Mouse (Mus musculus) hindbrain, postnatal 0 days (tissue): Measurements from ENCODE around the gene Zg16. TPM values are rescaled to one million over a fixed set of nuclear protein-coding genes. Genes with fewer than 3 reads are reported as not detected.

Experiments
- ATAC-seq: fragments of 200-750 bp; cut with Nextera tagmentation; 2 replicates; pipeline ENCODE4 v1.8.0; 2017; ENCODE audit warnings: mild to moderate bottlenecking, moderate TSS enrichment, moderate library complexity
- DNase-seq: peaks from one replicate; pipeline ENCODE4 v3.0.0-alpha.2; 2015; ENCODE audit warnings: low spot score
- H3K27ac ChIP-seq: fragments of 300-500 bp; sonication (generic); 2 replicates; pipeline ENCODE4 v1.5.1; 2014; ENCODE audit warnings: mild to moderate bottlenecking
- H3K27me3 ChIP-seq: fragments of 300-500 bp; sonication (generic); 2 replicates; pipeline ENCODE4 v1.6.1; 2014; ENCODE audit warnings: low read length, mixed read lengths; ENCODE audit not compliant: insufficient read depth
- H3K36me3 ChIP-seq: fragments of 300-500 bp; sonication (generic); 2 replicates; pipeline ENCODE4 v1.6.1; 2014; ENCODE audit warnings: low read length, mixed read lengths; ENCODE audit not compliant: insufficient read depth
- H3K4me1 ChIP-seq: fragments of 300-500 bp; sonication (generic); 2 replicates; pipeline ENCODE4 v1.6.1; 2014; ENCODE audit warnings: antibody characterized with exemption, low read length, mixed read lengths; ENCODE audit not compliant: insufficient read depth
- H3K4me2 ChIP-seq: fragments of 300-500 bp; sonication (generic); 2 replicates; pipeline ENCODE4 v1.6.1; 2014; ENCODE audit warnings: low read depth, mild to moderate bottlenecking, low read length, moderate library complexity, mixed read lengths
- H3K4me3 ChIP-seq: fragments of 300-500 bp; sonication (generic); 2 replicates; pipeline ENCODE4 v1.5.1; 2014; ENCODE audit warnings: low read length
- H3K9ac ChIP-seq: fragments of 300-500 bp; sonication (generic); replicated peaks from 2 replicates; pipeline ENCODE4 v1.6.1; 2014; ENCODE audit warnings: mild to moderate bottlenecking, low read length, moderate library complexity, mixed read lengths
- H3K9me3 ChIP-seq: fragments of 300-500 bp; sonication (generic); 2 replicates; pipeline ENCODE4 v1.6.1; 2016; ENCODE audit warnings: low read length, mixed read lengths
- CTCF ChIP-seq: IDR thresholded peaks from 2 replicates; pipeline ENCODE4 v1.5.1; 2016; ENCODE audit warnings: antibody characterized with exemption, control low read depth, low read depth
- WGBS: fragments of 180-500 bp; shearing (Covaris S2); extraction: QIAGEN DNeasy Blood & Tissue Kit; methylation state at CpG from one replicate; pipeline ENCODE4 v1.1.7; 2014; 5-methylcytosine and 5-hydroxymethylcytosine counted together
- polyA plus RNA-seq: library from polyadenylated mRNA; unstranded; fragments of >200 nt; fragmentation: Nextera tagmentation; extraction: Ambion mirVana; gene quantifications from 2 replicates; pipeline ENCODE4 v1.2.1, GENCODE M21; 2015
- total RNA-seq: library from RNA; depleted of rRNA; stranded (reverse); fragments of >200 nt; gene quantifications from 2 replicates; pipeline ENCODE4 v1.2.3, GENCODE M21; 2014

The Zg16 gene
- total and polyA plus RNA-seq, 2 experiments from 2014 or later, result not detected

- H3K4me1 ChIP-seq, result peaks cover 47% of the 10 kb centered on the region
- H3K9me3 ChIP-seq, result no peaks in the 10 kb centered on the region
- H3K27ac ChIP-seq, result peak overlapping the region; percentile 86
- H3K27me3 ChIP-seq, result no peaks in the 10 kb centered on the region
- no peak for ATAC-seq
- WGBS, result 28% methylated on average over 5 of the region's 5 CpGs
- peak overlapping the region; percentile 81 for H3K9ac ChIP-seq
- no peak for TF ChIP-seq CTCF
- H3K4me2 ChIP-seq, result peak overlapping the region; percentile 85
- peak overlapping the region; percentile 59 for H3K4me3 ChIP-seq
- DNase-seq, result no peak
- peaks cover 19% of the 10 kb centered on the region; the same call in 1 of the 2 replicates for H3K36me3 ChIP-seq
These were observed 65.3 kb downstream of the Zg16 start for GRCm38 (mm10) chr7:127021563-127022527.

DNA sequence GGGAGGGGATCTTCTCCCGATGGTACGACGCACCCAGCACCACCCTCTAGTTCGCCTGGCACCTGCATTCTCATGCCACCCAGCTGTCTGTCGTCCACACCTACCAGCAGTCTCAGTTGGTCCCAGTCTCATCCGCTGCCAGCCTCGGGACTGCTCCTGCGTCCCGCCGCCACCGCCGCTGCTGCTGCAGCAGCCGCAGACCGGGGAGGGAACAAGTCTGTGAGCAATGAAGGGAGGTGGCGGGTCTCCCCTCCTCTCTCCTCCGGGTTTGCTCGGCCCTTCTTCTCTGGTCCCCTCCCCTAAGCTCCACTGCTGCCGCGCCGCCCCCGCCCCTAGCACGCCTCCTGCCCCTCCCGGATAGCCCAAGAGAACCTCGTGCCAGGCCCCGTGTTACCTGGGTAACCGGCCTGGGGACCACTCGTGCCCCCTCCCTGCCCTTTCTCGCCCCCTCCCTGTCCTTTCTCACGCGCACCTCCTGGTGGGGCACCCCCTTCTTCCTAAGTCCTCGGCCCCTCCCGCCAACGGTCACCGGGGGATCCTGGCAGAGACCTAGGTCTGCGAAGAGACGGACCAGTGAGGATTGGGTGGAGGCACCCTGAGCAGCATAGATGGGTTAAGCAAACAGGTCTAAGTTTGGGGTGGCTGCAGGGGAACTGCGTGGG is 66.1 kb downstream of the Zg16 start, which contains the start of the genes Gm42742 and Prrt2:
TSS of gene Gm42742 (minus strand) at position 197 of the 662 bp plus-strand sequence.
TSS of gene Prrt2 (minus strand) at position 311 of the 662 bp plus-strand sequence.
- Histone ChIP-seq H3K4me3 (peak within 1 kb of the TSS; percentile 59), H3K9me3 (no peaks in the 10 kb centered on the region), H3K4me1 (peaks cover 48% of the 10 kb centered on the region), H3K27ac (peak within 1 kb of the TSS; percentile 86), H3K4me2 (peak within 1 kb of the TSS; percentile 85), H3K9ac (peak within 1 kb of the TSS; percentile 81), H3K27me3 (no peaks in the 10 kb centered on the region), H3K36me3 (peaks cover 19% of the 10 kb centered on the region; the same call in 1 of the 2 replicates)
- 2% methylated on average over 36 of the region's 37 CpGs for WGBS
- peak; percentile 79 for DNase-seq
- TF ChIP-seq CTCF, result no peak
- peak; percentile 13 for ATAC-seq

GRCm38 (mm10) chr7:127020491-127020890 is 66.6 kb downstream of the Zg16 start:
- no peaks in the 10 kb centered on the region for H3K9me3 ChIP-seq
- TF ChIP-seq CTCF, result no peak
- peak overlapping the region; percentile 85 for H3K4me2 ChIP-seq
- H3K4me1 ChIP-seq, result peaks cover 54% of the 10 kb centered on the region
- no peak for ATAC-seq
- H3K9ac ChIP-seq, result peak overlapping the region; percentile 81
- H3K36me3 ChIP-seq, result peaks cover 20% of the 10 kb centered on the region
- H3K4me3 ChIP-seq, result peak overlapping the region; percentile 59
- no peaks in the 10 kb centered on the region for H3K27me3 ChIP-seq
- no peak for DNase-seq
- H3K27ac ChIP-seq, result peak overlapping the region; percentile 86
- WGBS, result 11% methylated on average over 5 of the region's 5 CpGs

DNA sequence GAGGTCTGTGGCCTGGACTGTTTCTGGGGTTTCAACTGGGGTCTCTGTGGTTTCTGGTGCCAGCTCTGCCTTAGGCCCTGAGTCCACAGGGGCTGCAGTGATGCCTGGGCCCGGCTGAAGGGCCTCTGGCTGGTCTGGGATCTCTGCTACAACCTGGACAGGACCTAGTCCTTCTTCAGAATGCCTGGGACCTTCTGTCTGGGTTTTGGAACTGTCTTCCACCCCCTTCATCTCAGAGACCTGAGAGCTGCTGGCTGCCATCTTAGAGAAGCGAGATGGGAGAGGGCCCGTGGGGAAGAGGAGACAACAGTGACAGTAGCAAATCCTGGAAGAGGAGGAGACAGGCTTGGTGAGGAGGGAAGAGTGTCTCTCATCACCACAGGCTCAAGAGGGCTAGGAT is 67.1 kb downstream of the Zg16 start:
- no peaks in the 10 kb centered on the region for H3K9me3 ChIP-seq
- 45% methylated on average over 3 of the region's 3 CpGs for WGBS
- ATAC-seq (no peak), DNase-seq (peak; percentile 4)
- H3K4me3 ChIP-seq, result peak overlapping the region; percentile 59
- no peak for TF ChIP-seq CTCF
- peaks cover 56% of the 10 kb centered on the region for H3K4me1 ChIP-seq
- H3K36me3 ChIP-seq, result peaks cover 25% of the 10 kb centered on the region
- peak overlapping the region; percentile 81 for H3K9ac ChIP-seq
- no peaks in the 10 kb centered on the region for H3K27me3 ChIP-seq
- peak overlapping the region; percentile 86; the same call in 1 of the 2 replicates for H3K27ac ChIP-seq
- H3K4me2 ChIP-seq, result peak overlapping the region; percentile 85

GRCm38 (mm10) chr7:127019306-127019960 is 67.7 kb downstream of the Zg16 start:
- H3K27ac ChIP-seq, result peak overlapping the region; percentile 86; the same call in 1 of the 2 replicates
- 74% methylated on average over 14 of the region's 14 CpGs for WGBS
- peak overlapping the region; percentile 85 for H3K4me2 ChIP-seq
- H3K4me1 ChIP-seq, result peaks cover 50% of the 10 kb centered on the region
- no peak for TF ChIP-seq CTCF
- peaks cover 26% of the 10 kb centered on the region for H3K36me3 ChIP-seq
- no peaks in the 10 kb centered on the region for H3K27me3 ChIP-seq
- H3K9me3 ChIP-seq, result no peaks in the 10 kb centered on the region
- no peak for ATAC-seq
- no peak for DNase-seq
- peak overlapping the region; percentile 81; the same call in 1 of the 2 replicates for H3K9ac ChIP-seq
- peak overlapping the region; percentile 59 for H3K4me3 ChIP-seq
